Mouse (Mus musculus): ENCODE data around the gene Eras.
A peak's percentile ranks its signal among the peaks of the same experiment; 100 is the strongest.
"Not testable (repeated sequence)": the region's sequence is repeated elsewhere in the genome, so short reads cannot be mapped to it uniquely, and the experiment has no call there.

The Eras gene

DNA sequence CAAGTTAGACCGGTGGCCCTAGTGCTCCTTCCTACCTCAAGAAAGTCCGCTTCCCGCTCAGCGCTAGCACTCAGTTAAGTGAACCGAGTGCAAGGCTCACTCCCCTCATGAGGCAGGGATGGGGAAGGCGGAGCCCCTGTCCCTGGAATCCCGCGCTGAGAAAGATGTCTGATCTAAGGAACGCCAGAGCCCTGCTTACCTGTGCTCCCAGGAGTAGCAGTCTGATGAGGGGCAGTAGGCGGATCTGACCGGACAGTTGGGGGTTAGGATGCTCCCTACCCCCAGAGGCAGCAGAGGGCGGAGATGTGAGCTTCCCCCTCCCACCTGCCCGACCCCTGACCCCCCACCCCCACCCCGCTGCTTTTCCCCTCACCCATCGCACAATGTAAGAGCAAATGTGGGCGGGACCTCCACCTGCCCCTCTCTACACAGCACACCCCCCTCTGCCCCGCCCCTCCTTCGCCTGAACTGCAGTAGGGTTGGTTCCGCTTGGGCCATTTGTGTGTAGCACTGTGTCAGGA is at the start of gene Eras:
Gene Eras (minus strand): TSS at position 338 of the 521 bp plus-strand sequence.
- DNase-seq (ENCODE audit: low spot score in 2 of 2), result no peak

DNA sequence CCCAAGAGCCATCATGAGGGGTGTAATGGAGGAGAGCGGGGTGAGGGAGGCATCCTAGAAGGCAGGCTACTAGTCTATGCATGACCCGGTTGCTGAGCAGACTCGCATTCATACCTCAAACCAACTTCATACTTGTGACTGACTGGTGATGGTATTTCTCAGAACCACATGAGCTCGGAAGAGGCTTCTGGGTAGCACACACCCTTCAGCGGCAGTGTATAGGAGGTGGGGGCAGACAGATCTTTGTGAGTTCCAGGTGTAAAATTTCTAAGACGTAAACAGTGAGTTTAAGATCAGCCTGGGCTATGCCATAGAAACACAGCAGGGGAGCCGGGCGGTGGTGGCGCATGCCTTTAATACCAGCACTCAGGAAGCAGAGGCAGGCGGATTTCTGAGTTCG is 49.5 kb upstream of the Eras start, which contains the start of gene Gata1:
Gene Gata1 (minus strand): TSS at position 180 of the 400 bp plus-strand sequence.
- DNase-seq (ENCODE audit: low spot score in 2 of 2), result no peak

DNA sequence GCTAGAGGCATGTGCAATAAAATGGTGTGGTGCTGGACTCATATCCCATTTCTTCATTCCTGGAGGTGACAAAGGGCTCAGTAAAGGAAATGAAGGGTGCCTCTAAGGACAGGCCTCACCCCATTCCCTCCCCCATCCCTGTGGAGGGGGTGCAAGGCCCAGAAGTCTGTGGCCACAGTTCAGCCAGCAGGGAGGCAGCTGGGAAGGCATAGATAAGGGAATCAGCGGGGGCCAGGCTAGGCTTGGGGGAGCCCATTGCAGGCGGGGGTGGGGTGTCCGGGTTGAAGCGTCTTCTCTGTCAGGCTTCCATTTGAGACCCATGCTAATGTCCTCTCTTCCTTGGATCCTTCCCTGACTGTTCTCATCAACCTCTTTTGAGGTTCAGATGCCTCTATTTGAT is 42.9 kb upstream of the Eras start:
- DNase-seq (ENCODE audit: low spot score in 2 of 2), result no peak

DNA sequence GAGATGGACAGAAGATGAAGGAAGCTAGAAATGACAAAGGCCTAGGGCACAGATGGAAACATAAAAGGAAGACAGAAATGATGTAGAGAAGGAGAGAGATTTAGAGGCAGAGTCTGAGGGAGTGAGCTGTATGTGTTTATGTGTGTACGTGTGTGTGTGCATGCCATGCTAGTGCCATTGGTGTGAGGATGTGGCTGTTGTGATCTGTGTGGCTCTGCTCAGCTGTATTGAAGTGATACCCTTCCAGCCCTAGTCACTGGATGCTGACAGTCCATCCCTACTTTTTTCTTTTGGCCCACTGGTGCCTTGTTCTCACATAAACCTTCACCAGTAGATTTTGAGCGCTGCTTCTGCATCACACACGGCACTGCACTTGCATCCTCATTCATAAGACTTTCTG is 40.5 kb upstream of the Eras start:
- DNase-seq (ENCODE audit: low spot score in 2 of 2), result no peak

- no peak for DNase-seq (ENCODE audit: low spot score in 2 of 2)
These were observed 39.8 kb upstream of the Eras start for GRCm38 (mm10) chrX:7968226-7968625.

GRCm38 (mm10) chrX:7967596-7968201 is 39.3 kb upstream of the Eras start:
- no peak for DNase-seq (ENCODE audit: low spot score in 2 of 2)

DNA sequence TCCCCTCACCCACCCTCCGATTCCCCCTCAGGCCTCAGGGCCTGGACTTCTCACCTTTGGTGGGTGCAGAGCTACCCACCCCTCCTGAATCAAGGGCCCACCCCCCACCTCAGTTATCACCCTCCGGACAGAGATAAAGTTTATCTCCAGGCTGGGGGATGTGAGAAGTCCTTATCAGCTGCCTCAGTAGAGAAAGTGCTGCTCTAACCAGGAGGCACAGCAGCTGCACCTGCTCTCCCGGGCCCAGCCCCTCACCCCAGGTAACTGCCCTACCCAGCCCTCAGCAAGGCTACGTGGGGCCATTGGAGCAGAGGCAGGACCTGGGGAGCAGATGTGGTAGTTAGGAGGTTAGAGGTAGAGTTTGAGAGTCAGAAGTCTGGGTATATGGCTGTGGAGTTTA is 37.8 kb upstream of the Eras start:
- no peak for DNase-seq (ENCODE audit: low spot score in 2 of 2)

- no peak for DNase-seq (ENCODE audit: low spot score in 2 of 2)
These were observed 35.6 kb upstream of the Eras start for GRCm38 (mm10) chrX:7963829-7964626.

- DNase-seq (ENCODE audit: low spot score in 2 of 2), result no peak
These were observed 30.5 kb upstream of the Eras start for GRCm38 (mm10) chrX:7958868-7959267.

GRCm38 (mm10) chrX:7950091-7950490 is 21.7 kb upstream of the Eras start:
- no peak for DNase-seq (ENCODE audit: low spot score in 2 of 2)

GRCm38 (mm10) chrX:7947900-7948492 is 19.6 kb upstream of the Eras start:
- peak; percentile 66 to 86 for DNase-seq (ENCODE audit: low spot score in 2 of 2)

DNA sequence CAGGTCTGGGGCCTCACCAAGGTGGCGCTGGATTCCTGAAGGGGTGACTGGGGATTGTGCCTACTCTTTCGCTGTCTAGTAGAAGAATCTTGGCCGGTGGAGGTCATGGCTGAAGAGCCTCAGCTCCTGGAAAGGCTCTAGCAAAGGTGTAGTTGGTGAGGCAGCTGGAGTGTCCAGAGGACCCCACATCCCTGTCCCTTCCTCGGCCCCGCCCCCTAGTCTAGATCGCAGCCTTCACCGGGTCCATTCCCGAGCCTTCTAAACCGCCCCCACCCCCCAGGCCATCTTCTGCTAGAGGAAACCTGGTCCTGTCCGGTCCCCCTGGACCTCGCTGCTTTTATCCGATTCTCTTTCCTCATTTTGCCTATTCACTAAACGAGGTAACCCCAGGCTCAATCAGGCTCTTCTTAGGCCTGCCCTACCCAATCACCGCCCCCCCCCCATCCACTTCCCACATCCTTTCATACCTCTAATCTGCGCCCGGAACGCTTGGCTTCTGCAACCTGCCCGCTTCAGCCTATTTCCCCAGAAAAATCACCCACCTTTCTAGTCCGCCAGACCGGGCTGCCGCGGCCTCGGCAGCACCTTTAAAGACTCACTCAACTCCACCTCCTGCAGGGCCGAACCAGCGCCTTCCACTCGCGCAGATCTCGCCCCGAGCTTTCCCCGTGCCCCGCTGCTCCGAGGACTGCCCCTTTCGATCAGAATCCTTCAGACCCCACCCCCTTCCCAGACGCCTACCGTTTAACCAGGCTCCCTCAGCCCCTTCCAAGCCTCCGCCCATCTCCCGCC is 18.9 kb upstream of the Eras start, which contains the start of gene Hdac6:
Gene Hdac6 (minus strand): TSS at position 782 of the 792 bp plus-strand sequence.
- peak in 1 of 2 experiments; percentile 15 for DNase-seq (ENCODE audit: low spot score in 2 of 2)

- no peak for DNase-seq (ENCODE audit: low spot score in 2 of 2)
These were observed 17.2 kb upstream of the Eras start for GRCm38 (mm10) chrX:7945618-7946017.

GRCm38 (mm10) chrX:7937667-7938066 is 9.3 kb upstream of the Eras start:
- no peak for DNase-seq (ENCODE audit: low spot score in 2 of 2)

DNA sequence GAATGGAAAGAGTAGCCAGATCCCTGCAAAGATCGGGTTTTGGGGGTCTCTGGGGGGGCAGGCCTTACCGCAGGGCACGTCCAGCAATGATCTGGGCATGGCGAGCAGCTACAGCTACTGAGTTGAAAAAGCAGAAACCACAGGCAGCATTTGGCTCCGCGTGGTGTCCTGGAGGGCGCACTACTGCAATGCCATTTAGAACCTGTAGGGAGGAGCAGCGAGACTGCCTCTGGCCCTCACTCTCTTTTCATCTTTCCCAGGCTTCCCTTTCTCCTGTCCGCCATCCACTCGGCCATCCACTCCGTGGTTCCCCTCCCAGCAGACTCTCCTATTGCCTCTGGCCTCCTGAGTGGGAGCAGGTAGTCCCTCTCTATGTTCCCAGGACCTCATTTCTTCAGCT is 8.5 kb upstream of the Eras start:
- DNase-seq (ENCODE audit: low spot score in 2 of 2), result no peak

- DNase-seq (ENCODE audit: low spot score in 2 of 2), result no peak
These were observed 1.3 kb downstream of the Eras start for GRCm38 (mm10) chrX:7927116-7927515.

DNA sequence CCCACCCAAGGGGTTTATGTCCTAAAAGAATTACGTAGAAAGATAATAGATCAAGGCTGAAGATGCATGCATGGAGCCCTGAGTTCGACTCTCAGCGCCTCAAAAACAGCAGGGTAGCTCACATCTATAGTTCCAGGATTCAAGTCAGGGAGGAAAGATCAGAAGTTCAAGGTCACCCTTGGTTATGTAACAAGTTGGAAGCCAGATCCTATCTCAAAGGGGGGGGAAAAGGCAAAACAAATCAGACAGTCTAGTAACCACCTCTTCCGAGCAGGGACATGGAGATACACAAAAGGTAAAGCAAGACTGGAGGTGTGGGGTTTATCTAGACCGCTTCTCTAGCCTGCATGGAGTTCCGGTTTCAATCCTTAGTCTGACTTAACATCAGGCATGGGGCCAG is 2.1 kb downstream of the Eras start:
- no peak for DNase-seq (ENCODE audit: low spot score in 2 of 2)

GRCm38 (mm10) chrX:7922032-7922431 is 6.4 kb downstream of the Eras start:
- DNase-seq (ENCODE audit: low spot score in 2 of 2), result peak in 1 of 2 experiments; percentile 16

GRCm38 (mm10) chrX:7919601-7920383 is 8.6 kb downstream of the Eras start, which contains the start of gene Pcsk1n:
TSS of gene Pcsk1n (plus strand) at chrX:7919822.
- peak in 1 of 2 experiments; percentile 45 for DNase-seq (ENCODE audit: low spot score in 2 of 2)

GRCm38 (mm10) chrX:7917960-7918359 is 10.4 kb downstream of the Eras start:
- DNase-seq (ENCODE audit: low spot score in 2 of 2), result not testable (repeated sequence)

DNA sequence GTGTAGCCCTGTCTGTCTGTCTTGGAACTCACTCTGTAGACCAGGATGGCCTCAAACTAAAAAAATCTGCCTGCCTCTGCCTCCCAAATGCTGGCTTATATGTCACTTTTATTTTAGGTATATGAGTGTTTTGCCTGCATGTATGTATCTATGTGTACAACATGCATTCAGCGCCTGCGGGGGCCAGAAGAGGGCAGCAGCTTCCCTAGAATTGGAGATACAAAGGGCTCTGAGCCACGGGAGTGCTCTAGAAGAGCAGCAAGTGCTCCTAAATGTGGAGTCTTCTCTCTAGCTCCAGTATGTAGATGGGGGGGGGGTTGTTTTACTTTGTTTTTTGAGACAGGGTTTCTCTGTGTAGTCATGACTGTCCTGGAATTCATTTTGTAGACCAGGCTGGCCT is 12.7 kb downstream of the Eras start:
- peak in 1 of 2 experiments; percentile 21 for DNase-seq (ENCODE audit: low spot score in 2 of 2)
